Mouse (Mus musculus) layer of hippocampus, adult 2 months (tissue): Measurements from ENCODE around the gene Fam213a. TPM values are rescaled to one million over a fixed set of nuclear protein-coding genes. Genes with fewer than 3 reads are reported as not detected.

Experiments
- DNase-seq, 2 experiments: peaks; one replicate each; pipeline ENCODE4 v3.0.0; 2022; ENCODE audit warnings: low spot score in 2 of 2
- H3K27ac ChIP-seq: fragments of 200-600 bp; 2 replicates; pipeline ENCODE4 v1.8.1; 2022
- H3K4me3 ChIP-seq: fragments of 200-600 bp; 2 replicates; pipeline ENCODE4 v1.8.1; 2022; ENCODE audit warnings: mild to moderate bottlenecking
- CTCF ChIP-seq: fragments of 200-600 bp; conservative IDR thresholded peaks from 2 replicates; pipeline ENCODE4 v1.8.1; 2022; ENCODE audit warnings: antibody characterized with exemption, mild to moderate bottlenecking, moderate library complexity
- total RNA-seq, 2 experiments: library from RNA; stranded (reverse); gene quantifications; 2 replicates each; pipeline ENCODE4 v1.2.3; 2021

The Fam213a gene
- total RNA-seq, 2 experiments from 2014 or later: 154 to 159 TPM

GRCm38 (mm10) chr14:40965507-40966356 is 47.9 kb downstream of the Fam213a start:
- Histone ChIP-seq H3K27ac (peak overlapping the region; percentile 90), H3K4me3 (peak overlapping the region; percentile 100)
- no peak for DNase-seq
- TF ChIP-seq CTCF: no peak

DNA sequence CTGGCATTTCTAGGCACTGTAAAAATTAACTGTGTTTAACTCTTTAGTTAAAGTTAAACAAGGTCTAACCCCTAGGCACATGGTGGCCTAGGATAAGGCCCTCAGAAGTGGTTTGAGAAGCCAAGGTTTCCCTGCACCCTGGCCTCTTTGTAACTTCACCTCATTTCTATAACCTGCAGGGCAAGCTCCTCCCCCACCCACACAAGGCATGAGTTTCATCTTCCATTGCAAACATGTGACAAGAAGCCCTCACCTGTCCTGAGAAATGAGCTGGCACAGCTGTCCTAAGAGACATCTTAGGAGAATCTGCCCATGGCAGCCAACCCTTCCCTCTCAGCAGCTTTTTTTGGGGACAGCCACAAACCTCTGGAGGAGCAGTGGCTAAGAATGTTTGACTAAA is 48.7 kb downstream of the Fam213a start:
- DNase-seq: no peak
- H3K27ac ChIP-seq: peak overlapping the region; percentile 90
- peak overlapping the region; percentile 100 for H3K4me3 ChIP-seq
- TF ChIP-seq CTCF: no peak

GRCm38 (mm10) chr14:40964214-40964610 is 49.4 kb downstream of the Fam213a start:
- Histone ChIP-seq H3K4me3 (no peak overlapping the region), H3K27ac (no peak overlapping the region; the same call in 1 of the 2 replicates)
- TF ChIP-seq CTCF: no peak
- no peak for DNase-seq

- DNase-seq: no peak
- H3K27ac ChIP-seq: no peak overlapping the region
- TF ChIP-seq CTCF: no peak
- H3K4me3 ChIP-seq: no peak overlapping the region
Measured at GRCm38 (mm10) chr14:40963501-40964213, 49.9 kb downstream of the Fam213a start.

DNA sequence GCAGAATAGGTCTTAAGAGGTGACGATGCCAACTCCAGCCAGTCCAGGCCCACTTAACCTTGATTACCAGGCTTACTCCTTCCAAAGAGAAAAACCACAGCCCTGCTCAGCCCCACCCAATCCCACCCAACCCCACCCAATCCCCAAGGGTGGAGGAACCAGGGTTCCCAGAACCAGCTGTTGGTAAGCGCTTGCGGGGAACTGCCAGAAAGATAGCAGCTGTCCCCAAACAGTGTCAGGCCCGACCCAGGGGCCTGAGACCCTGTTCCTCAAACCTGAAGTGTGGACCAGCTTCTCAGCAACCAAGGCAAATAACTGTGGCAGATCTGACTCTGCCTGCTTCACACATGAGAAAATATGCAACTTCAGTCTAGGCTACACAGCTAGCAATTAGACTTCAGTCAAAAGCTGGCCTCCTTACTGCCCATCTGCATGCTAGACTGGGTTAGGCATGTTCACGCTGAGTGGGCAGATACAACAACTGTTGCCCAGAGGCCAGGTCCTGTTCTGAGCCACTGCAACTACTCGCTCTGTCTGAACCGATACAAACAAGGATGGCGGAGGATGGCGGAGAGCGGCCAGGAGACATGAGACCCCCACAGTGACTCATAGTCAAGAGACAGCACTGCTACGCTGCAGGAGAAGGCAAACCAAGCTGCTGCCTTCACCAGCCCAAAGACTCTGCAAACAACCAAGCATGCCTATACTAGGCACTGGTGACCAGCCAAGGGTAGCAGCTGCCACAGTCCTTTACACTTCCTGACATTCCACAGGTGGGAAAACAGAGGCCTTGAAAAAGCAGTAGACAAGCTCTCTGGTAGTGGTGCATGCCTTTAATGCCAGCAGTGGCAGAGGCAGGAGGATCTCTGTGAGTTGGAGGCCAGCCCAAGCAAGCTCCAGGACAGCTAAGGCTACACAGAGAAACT is 51.0 kb downstream of the Fam213a start:
- H3K4me3 ChIP-seq: no peak overlapping the region
- DNase-seq: no peak
- H3K27ac ChIP-seq: peak overlapping the region; percentile 68
- no peak for TF ChIP-seq CTCF

DNA sequence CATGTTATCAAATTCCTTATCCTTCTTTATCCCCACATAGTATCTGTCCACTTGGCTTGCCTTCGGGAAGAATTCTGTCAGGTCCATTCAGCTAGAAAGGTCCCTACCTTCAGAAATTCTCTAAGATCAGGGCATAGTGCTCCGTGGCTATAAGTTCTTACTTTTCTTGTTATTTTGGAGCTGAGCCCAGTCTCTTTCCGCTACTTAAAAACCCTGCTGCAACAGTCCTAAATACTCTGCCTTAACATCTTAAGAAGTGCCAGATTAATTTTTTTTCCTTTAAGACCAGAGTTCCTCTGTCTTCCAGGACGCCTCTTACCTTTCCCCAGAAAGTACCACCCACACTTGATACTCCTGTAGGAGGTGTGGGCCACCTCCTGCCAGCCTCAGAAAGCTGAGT is 53.4 kb downstream of the Fam213a start:
- TF ChIP-seq CTCF: no peak
- peak overlapping the region; percentile 93 for H3K27ac ChIP-seq

DNA sequence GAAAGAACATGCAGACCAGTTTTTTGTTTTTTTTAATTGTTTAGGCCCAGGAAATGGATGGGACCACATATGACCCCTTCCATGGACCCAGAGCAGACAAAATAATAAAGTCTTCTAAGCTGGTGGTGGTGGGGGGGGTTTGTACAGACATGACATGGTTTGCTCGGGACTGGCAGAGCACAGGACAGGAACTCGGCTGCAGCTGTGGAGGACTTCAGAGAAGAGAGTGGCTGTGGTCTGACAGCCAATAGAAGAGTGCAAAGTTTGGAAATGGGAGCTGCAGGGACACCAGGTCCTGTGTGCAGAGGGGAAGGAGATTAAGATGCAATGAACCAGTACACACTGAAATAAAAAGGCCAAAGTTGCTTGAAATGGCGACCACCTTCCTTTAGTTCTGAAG is 54.0 kb downstream of the Fam213a start:
- no peak overlapping the region for H3K4me3 ChIP-seq
- no peak for DNase-seq
- no peak for TF ChIP-seq CTCF
- peak overlapping the region; percentile 93 for H3K27ac ChIP-seq

More for the DNA sequence above, 53.4 kb downstream of the Fam213a start:
- no peak for DNase-seq
- H3K4me3 ChIP-seq: no peak overlapping the region

DNA sequence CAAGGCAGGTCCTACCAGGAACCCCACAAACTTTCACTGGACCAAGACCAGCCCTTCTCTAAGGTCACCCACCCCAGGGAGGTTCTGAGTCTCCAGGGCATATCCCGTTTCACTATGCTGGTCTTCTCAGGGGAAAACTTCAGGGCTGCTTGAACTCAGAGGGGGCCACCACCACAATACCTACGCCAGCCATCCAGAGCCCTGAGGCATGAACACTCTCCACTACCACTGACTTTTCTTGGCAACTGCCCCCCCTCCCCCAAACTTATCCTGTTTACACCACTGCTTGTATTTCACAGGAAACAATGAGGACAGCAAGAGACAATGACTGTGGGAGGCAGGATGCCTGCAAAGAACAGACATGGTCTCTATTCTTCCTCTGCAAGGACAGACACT is 54.6 kb downstream of the Fam213a start:
- DNase-seq: no peak
- H3K4me3 ChIP-seq: no peak overlapping the region
- no peak for TF ChIP-seq CTCF
- H3K27ac ChIP-seq: peak overlapping the region; percentile 93

DNA sequence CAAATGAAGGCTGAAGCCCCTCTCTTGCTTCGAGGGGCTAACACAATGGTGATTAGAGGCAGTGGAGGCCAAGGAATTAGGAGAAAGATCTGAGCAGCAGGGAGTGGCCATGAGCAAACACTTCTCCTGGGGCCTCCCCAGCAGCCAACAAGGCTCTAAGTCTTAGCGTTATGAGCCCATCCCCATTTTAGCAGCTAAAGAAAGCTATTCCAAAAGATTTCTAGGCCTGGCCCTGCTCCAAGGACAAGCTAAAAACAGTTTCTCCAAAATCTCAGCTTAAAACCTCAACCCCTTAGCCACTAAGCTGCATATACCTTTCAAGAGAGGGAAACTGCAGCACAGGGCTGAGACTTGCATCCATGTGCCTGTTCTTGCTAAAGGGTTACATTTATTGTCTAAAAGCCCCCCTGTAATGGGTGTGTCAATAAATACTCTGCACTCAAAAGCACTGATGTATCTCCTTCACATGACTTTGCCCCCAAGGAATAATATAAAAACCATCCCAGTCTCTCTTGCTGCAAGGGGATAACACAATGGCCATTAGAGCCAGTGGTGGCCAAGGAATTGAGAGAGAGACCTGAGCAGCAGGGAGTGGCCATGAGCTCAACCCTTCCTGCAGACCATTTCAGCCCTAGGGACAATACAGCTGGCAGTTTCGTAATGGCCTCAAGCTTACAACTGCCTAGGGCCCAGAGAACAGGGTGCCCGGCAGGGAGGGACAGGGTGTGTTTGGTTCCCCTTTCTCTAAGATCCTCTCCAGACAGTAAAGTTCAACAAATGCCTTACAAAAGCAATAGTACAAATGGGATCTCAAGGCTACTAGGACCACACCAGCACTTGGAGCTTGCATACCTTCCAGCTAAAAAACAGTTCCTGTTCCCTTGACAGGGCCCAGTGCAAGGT is 55.3 kb downstream of the Fam213a start:
- DNase-seq: peak in 1 of 2 experiments; percentile 55
- Histone ChIP-seq H3K4me3 (no peak overlapping the region), H3K27ac (peak overlapping the region; percentile 93)
- no peak for TF ChIP-seq CTCF

DNA sequence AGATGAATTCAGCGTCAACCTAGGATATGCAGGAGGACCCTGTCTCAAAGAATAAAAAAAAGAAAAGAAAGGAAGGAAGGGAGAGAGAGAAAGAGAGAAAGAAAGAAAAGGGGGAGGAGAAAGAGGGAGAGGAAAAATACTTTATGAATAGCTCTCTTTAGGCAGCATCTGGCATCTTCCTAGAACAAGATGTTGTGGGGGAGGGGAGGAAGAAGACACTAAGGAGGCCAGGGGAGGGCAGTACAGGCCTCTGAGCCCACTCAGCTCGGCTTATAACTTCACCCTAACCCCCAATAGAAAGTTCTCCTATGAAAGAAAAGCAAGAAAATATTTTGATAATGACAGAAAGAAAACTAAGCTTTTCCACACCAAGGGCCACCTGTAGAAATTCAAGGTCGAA is 56.0 kb downstream of the Fam213a start:
- DNase-seq: no peak
- peak overlapping the region; percentile 93 for H3K27ac ChIP-seq
- peak; percentile 19; the same call in 1 of the 2 replicates for TF ChIP-seq CTCF
- H3K4me3 ChIP-seq: no peak overlapping the region

GRCm38 (mm10) chr14:40956252-40957146 is 57.1 kb downstream of the Fam213a start:
- Histone ChIP-seq H3K4me3 (peak overlapping the region; percentile 30), H3K27ac (peak overlapping the region; percentile 93)
- peak; percentile 62 to 85 for DNase-seq
- TF ChIP-seq CTCF: peak; percentile 46
